Mouse (Mus musculus): ENCODE measurements around the gene Atpif1.
"Not testable (repeated sequence)": the region's sequence is repeated elsewhere in the genome, so short reads cannot be mapped to it uniquely, and the experiment has no call there.

The Atpif1 gene

DNA sequence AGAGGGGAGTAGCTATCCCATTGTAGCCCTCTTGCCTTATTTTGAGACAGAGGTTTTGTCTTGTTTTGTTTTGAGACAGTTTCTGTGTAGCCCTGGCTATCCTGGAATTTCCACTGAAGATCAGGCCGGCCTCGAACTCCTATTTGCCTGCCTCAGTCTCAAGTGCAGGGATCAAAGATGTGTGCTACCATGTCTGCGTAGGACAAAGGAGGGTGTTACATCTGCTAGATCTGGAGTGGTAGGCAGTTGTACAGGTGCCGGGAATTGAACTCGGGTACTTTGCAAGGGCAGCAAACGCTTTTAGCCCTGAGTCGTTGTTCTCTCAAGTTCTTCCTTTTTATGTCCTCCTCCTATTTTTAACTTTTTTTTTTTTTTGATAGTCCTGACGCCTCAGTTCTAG is 42.4 kb downstream of the Atpif1 start:
- DNase-seq = no peak

DNA sequence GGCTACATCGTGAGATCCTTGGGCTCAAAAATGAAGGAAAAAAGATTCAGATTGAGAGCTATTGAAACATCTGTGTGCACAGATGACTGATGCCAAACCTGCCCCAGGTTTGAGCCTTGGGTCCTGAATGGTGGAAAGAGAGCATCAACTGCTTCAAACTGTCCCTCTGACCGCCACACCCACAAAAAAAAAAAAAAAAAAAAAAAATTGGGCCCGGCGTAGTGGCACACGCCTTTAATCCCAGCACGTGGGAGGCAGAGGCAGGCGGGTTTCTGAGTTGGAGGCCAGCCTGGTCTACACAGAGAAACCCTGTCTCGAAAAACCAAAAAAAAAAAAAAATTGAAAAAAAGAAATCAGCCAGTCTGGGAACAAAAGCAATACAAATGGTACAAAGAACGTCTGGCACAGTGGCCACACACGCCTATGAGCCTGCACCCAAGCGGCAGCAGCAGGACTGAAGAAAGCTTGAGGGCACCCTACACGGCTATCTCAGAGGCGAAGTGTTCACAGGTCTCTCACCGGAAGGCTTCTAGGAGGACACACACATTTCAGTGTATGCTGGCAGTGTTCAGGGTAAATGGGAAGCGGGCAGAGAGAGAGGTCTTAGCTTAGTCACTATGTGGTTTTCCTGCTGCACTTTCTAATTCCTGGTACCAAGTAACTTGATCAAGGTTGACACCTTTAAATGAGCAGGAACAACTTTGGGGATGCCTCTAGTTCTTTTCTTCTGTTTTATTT is 43.0 kb downstream of the Atpif1 start:
- no peak for DNase-seq

DNA sequence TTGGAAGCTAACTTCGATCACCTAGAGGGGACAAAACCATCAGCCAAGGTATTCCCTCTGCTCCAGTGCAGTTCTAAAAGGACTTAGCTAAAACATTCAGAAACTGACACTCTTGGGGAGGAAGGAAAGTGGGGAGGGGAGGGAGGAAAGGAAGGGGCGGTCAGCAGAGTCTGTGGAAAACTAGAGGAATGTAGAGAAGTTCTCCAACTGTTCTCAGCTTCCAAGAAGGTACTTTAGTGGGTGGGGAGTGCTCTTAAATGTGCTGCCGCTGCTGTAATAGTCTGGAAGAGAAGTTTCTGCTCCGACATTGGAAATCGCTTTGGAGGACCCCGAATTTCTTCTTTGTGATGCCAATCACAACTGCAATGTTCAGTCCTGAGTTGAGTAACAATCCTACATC is 44.5 kb downstream of the Atpif1 start:
- no peak for DNase-seq

DNA sequence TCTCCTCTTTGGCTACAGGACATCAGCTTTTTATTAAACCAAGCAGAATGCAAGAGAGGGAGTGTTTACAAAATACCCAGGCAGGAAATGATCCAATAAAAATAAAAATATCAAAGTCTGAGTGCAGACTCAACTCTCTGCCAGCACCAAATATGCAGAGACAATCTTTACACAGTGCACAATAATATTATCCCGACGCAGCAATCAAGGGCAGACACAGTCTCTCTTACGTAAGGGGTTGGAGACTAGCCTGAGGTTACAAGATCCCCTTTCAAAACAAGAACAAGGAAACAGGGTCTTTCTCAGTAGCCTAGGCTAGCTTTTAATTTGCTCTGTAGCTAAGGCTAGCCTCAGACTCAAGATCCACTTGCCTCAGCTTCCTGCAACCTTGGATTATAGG is 44.9 kb downstream of the Atpif1 start:
- no peak for DNase-seq

DNA sequence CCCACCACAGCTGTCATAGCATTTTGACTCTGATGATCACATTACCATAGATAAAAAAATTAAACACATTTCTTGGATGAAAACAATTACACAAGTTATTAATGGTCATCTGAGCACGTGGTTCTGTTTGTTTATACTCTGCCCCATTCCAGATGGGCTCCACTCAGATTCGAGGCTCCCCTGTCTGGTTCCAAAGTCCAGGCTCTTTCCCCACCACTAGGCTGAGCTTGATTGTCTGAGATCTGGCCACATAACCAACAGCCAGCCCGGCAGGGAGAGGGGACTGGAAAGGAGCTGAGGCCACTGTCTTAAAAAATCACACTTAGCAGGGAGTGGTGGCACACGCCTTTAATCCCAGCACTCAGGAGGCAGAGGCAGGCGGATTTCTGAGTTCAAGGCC is 48.6 kb downstream of the Atpif1 start:
- DNase-seq = no peak

DNA sequence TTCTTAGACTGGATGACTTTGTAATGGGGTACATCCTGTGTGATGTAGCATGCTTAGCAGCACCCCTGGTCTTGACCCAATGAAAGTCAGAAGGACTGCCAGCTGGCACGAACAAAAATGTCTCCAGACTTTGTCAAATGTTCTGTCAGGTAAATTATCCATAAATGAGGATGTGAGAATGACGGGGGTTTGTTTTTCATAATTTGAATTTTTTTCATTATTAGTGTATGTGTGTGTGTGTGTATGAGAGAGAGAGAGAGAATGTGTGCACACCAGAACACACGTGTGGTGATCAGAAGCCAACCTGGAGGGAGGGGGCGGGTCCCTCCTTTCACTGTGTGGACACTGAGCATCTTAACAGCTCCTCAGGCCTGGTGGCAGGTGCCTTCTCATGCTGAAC is 49.2 kb downstream of the Atpif1 start:
- DNase-seq = no peak

DNA sequence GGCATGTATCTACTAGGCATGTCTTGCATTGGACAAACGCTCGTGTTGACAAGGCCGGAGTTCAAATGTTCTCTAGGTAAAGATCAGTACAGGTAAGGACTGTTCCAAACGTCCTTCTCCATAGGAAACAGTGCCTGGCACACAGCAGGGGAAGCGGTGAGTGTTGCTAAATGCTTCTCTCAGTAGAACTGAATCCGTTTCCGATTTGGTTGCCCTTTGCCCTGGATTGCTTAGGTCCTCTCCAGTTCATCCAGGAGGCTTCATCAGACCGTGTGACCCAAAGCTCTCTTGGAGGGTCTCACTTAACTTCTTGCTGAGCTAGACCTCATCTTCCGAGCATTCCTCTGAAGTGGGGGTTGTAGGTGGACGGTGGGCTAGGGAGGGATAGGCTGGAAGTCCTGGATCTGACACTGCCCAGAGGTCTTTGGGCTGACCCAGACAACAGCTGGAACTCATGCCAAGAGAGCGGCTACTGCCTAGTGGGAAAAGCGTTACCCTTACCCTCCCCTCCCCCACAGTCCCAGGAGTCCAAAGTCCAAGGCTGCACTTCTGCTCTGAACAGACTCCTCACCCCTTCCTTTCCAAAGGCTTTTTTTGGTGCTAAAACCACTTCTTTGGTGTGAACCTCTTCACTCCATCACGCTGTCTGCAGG is 50.4 kb downstream of the Atpif1 start:
- no peak for DNase-seq

DNA sequence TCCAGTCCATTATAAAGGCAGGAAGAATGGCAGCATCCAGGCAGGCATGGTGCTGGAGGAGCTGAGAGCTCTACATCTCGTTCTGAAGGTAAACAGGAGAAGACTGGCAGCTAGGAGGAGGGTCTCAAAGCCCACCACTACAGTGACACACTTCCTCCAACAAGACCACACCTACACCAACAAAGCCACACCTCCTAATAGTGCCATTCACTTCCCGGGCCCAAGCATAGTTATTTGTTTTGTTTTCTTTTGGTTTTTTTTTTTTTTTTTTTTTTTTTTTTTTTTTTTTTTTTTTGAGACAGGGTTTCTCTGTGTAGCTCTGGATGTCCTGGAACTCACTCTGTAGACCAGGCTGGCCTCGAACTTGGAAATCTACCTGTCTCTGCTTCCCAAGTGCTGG is 51.4 kb downstream of the Atpif1 start:
- not testable (repeated sequence) for DNase-seq
